Mouse (Mus musculus) lung, postnatal 10 days (tissue): ENCODE data around the gene Atg9b.

Source experiments
- DNase-seq: peaks from one replicate; pipeline ENCODE4 v3.0.0; 2021

Gene Atg9b

GRCm38 (mm10) chr5:24391864-24392263, at the start of gene Atg9b:
Gene Atg9b (minus strand): TSS chr5:24392143.
- no peak for DNase-seq

GRCm38 (mm10) chr5:24441187-24441586, 49.2 kb upstream of the Atg9b start:
- no peak for DNase-seq

- no peak for DNase-seq
Observed at GRCm38 (mm10) chr5:24433993-24434392, 42.0 kb upstream of the Atg9b start.

GRCm38 (mm10) chr5:24428596-24428995, 36.7 kb upstream of the Atg9b start:
- no peak for DNase-seq

GRCm38 (mm10) chr5:24427981-24428402, 36.0 kb upstream of the Atg9b start:
- peak; percentile 58 for DNase-seq

- DNase-seq, result no peak
Observed at GRCm38 (mm10) chr5:24427285-24427633, 35.3 kb upstream of the Atg9b start.

GRCm38 (mm10) chr5:24426556-24427284, 34.8 kb upstream of the Atg9b start:
- DNase-seq, result peak; percentile 40

GRCm38 (mm10) chr5:24426037-24426432, 34.1 kb upstream of the Atg9b start:
- peak; percentile 49 for DNase-seq

GRCm38 (mm10) chr5:24425421-24426036, 33.6 kb upstream of the Atg9b start:
- DNase-seq, result peak; percentile 64

- peak; percentile 92 for DNase-seq
Observed at GRCm38 (mm10) chr5:24424861-24425411, 33.0 kb upstream of the Atg9b start.

GRCm38 (mm10) chr5:24424004-24424781, 32.2 kb upstream of the Atg9b start:
- DNase-seq, result no peak

GRCm38 (mm10) chr5:24423129-24424003, 31.4 kb upstream of the Atg9b start, which contains the start of the genes Cdk5 and Slc4a2:
Gene Cdk5 (minus strand): TSS chr5:24423530.
Gene Slc4a2 (plus strand): TSS chr5:24423837.
- peak; percentile 99 for DNase-seq

- no peak for DNase-seq
Observed at GRCm38 (mm10) chr5:24420381-24420780, 28.4 kb upstream of the Atg9b start.

- no peak for DNase-seq
Observed at GRCm38 (mm10) chr5:24417587-24417986, 25.6 kb upstream of the Atg9b start.

GRCm38 (mm10) chr5:24416222-24416736, 24.3 kb upstream of the Atg9b start:
- peak; percentile 81 for DNase-seq

GRCm38 (mm10) chr5:24413938-24414337, 22.0 kb upstream of the Atg9b start:
- no peak for DNase-seq

- no peak for DNase-seq
Observed at GRCm38 (mm10) chr5:24413042-24413693, 21.2 kb upstream of the Atg9b start, which contains the start of gene Asic3. Gene Asic3 (plus strand): TSS chr5:24413392.

GRCm38 (mm10) chr5:24412063-24412462, 20.1 kb upstream of the Atg9b start:
- DNase-seq, result no peak

GRCm38 (mm10) chr5:24409466-24409865, 17.5 kb upstream of the Atg9b start:
- no peak for DNase-seq

GRCm38 (mm10) chr5:24408651-24409050, 16.7 kb upstream of the Atg9b start:
- DNase-seq, result no peak

- no peak for DNase-seq
Observed at GRCm38 (mm10) chr5:24405389-24405876, 13.5 kb upstream of the Atg9b start.
